Mouse (Mus musculus) MEL (cell line): Measurements from ENCODE around the gene Tceal7. TPM values are rescaled to one million over a fixed set of nuclear protein-coding genes. Genes with fewer than 3 reads are reported as not detected.
A peak's percentile ranks its signal among the peaks of the same experiment; 100 is the strongest.

ENCODE experiments used
- DNase-seq: peaks from one replicate; pipeline ENCODE4 v3.0.0; 2011; ENCODE audit warnings: low read depth, low spot score
- H3K27ac ChIP-seq: 2 replicates; pipeline ENCODE4 v1.5.1; 2012; ENCODE audit warnings: low read depth, mild to moderate bottlenecking, control low read depth, low read length, moderate library complexity; ENCODE audit not compliant: control insufficient read depth
- H3K27me3 ChIP-seq, 2 experiments: fragments of 150-350 bp in 1 of 2; sonication (generic) in 1 of 2; 2 replicates each; pipeline ENCODE4 v1.6.1; 2012; ENCODE audit warnings: low read length in 2 of 2, mild to moderate bottlenecking in 2 of 2, improper control_type of control experiment in 1 of 2, moderate library complexity in 1 of 2; ENCODE audit not compliant: insufficient read depth in 2 of 2, control insufficient read depth in 1 of 2
- H3K36me3 ChIP-seq, 2 experiments: 2 replicates each; pipeline ENCODE4 v1.6.1; 2012 to 2014; ENCODE audit warnings: low read length in 2 of 2, improper control_type of control experiment in 1 of 2, inconsistent platforms in 1 of 2, mild to moderate bottlenecking in 1 of 2; ENCODE audit not compliant: insufficient read depth in 2 of 2, control insufficient read depth in 1 of 2
- H3K4me1 ChIP-seq, 2 experiments: fragments of 150-350 bp in 1 of 2; sonication (generic) in 1 of 2; 2 replicates each; pipeline ENCODE4 v1.6.1; 2012; ENCODE audit warnings: low read length in 2 of 2, improper control_type of control experiment in 1 of 2, mild to moderate bottlenecking in 1 of 2; ENCODE audit not compliant: insufficient read depth in 2 of 2, control insufficient read depth in 1 of 2
- H3K4me3 ChIP-seq, 2 experiments: fragments of 150-350 bp in 1 of 2; sonication (generic) in 1 of 2; 2 replicates each; pipeline ENCODE4 v1.5.1; 2012; ENCODE audit warnings: low read depth in 2 of 2, low read length in 2 of 2, mild to moderate bottlenecking in 2 of 2, moderate library complexity in 2 of 2, control low read depth in 1 of 2, improper control_type of control experiment in 1 of 2; ENCODE audit not compliant: control insufficient read depth in 1 of 2, insufficient read depth in 1 of 2
- H3K79me2 ChIP-seq: 2 replicates; pipeline ENCODE4 v1.6.1; 2012; ENCODE audit warnings: mild to moderate bottlenecking, low read length, moderate library complexity; ENCODE audit not compliant: control insufficient read depth, poor library complexity, insufficient read depth
- H3K9ac ChIP-seq: 2 replicates; pipeline ENCODE4 v1.6.1; 2012; ENCODE audit warnings: low read depth, mild to moderate bottlenecking, control low read depth, low read length, moderate library complexity; ENCODE audit not compliant: control insufficient read depth, poor library complexity, severe bottlenecking
- H3K9me3 ChIP-seq: fragments of 150-350 bp; sonication (generic); replicated peaks from 2 replicates; pipeline ENCODE4 v1.6.1; 2012; ENCODE audit warnings: mild to moderate bottlenecking, low read length, improper control_type of control experiment, moderate library complexity; ENCODE audit not compliant: insufficient read depth
- BHLHE40 ChIP-seq: IDR thresholded peaks from 2 replicates; pipeline ENCODE4 v1.6.1; 2012; ENCODE audit warnings: low read depth, mild to moderate bottlenecking, inconsistent platforms, low read length, improper control_type of control experiment, borderline replicate concordance
- CHD1 ChIP-seq: IDR thresholded peaks from 2 replicates; pipeline ENCODE4 v1.6.1; 2012; ENCODE audit warnings: low read depth, mild to moderate bottlenecking, inconsistent platforms, low read length, improper control_type of control experiment
- CHD2 ChIP-seq: IDR thresholded peaks from 2 replicates; pipeline ENCODE4 v1.6.1; 2011; ENCODE audit warnings: low read length, improper control_type of control experiment
- CTCF ChIP-seq, 3 experiments: IDR thresholded peaks in 2 of 3; conservative IDR thresholded peaks in 1 of 3; 2 replicates each; pipeline ENCODE4 v1.5.1; 2011 to 2012; ENCODE audit warnings: low read length in 3 of 3, low read depth in 2 of 3, mild to moderate bottlenecking in 2 of 3, improper control_type of control experiment in 1 of 3, inconsistent platforms in 1 of 3, mixed read lengths in 1 of 3, moderate library complexity in 1 of 3; ENCODE audit not compliant: control insufficient read depth in 1 of 3, insufficient read depth in 1 of 3, poor library complexity in 1 of 3, severe bottlenecking in 1 of 3
- E2F4 ChIP-seq: IDR thresholded peaks from 2 replicates; pipeline ENCODE4 v1.6.1; 2011; ENCODE audit warnings: low read depth, low read length, improper control_type of control experiment, borderline replicate concordance
- ETS1 ChIP-seq: IDR thresholded peaks from 2 replicates; pipeline ENCODE4 v1.6.1; 2012; ENCODE audit warnings: low read depth, mild to moderate bottlenecking, inconsistent platforms, low read length, improper control_type of control experiment, moderate library complexity
- GATA1 ChIP-seq: IDR thresholded peaks from 2 replicates; pipeline ENCODE4 v1.6.1; 2011; ENCODE audit warnings: low read depth, low read length, improper control_type of control experiment
- HCFC1 ChIP-seq: IDR thresholded peaks from 2 replicates; pipeline ENCODE4 v1.6.1; 2012; ENCODE audit warnings: low read depth, mild to moderate bottlenecking, inconsistent platforms, low read length, improper control_type of control experiment, moderate library complexity
- KAT2A ChIP-seq: conservative IDR thresholded peaks from 2 replicates; pipeline ENCODE4 v1.6.1; 2012; ENCODE audit warnings: low read depth, low read length, improper control_type of control experiment, inconsistent platforms
- MAFK ChIP-seq: IDR thresholded peaks from 2 replicates; pipeline ENCODE4 v1.6.1; 2011; ENCODE audit warnings: low read depth, mild to moderate bottlenecking, low read length, improper control_type of control experiment, borderline replicate concordance
- MAX ChIP-seq: IDR thresholded peaks from 2 replicates; pipeline ENCODE4 v1.6.1; 2011; ENCODE audit warnings: low read length, improper control_type of control experiment
- MAZ ChIP-seq: IDR thresholded peaks from 2 replicates; pipeline ENCODE4 v1.6.1; 2012; ENCODE audit warnings: low read depth, mild to moderate bottlenecking, inconsistent platforms, low read length, improper control_type of control experiment
- MEF2A ChIP-seq: IDR thresholded peaks from 2 replicates; pipeline ENCODE4 v1.6.1; 2014; ENCODE audit warnings: low read depth, mild to moderate bottlenecking, inconsistent platforms, low read length, improper control_type of control experiment; ENCODE audit not compliant: poor library complexity, insufficient replicate concordance, severe bottlenecking; ENCODE audit errors: extremely low read depth
- MXI1 ChIP-seq: IDR thresholded peaks from 2 replicates; pipeline ENCODE4 v1.6.1; 2011; ENCODE audit warnings: mild to moderate bottlenecking, low read depth, low read length, improper control_type of control experiment
- MYB ChIP-seq: IDR thresholded peaks from 2 replicates; pipeline ENCODE4 v1.6.1; 2011; ENCODE audit warnings: mild to moderate bottlenecking, low read depth, low read length, improper control_type of control experiment
- MYC ChIP-seq: IDR thresholded peaks from 2 replicates; pipeline ENCODE4 v1.6.1; 2011; ENCODE audit warnings: low read depth, mild to moderate bottlenecking, low read length, improper control_type of control experiment, moderate library complexity
- NELFE ChIP-seq: IDR thresholded peaks from 2 replicates; pipeline ENCODE4 v1.6.1; 2011; ENCODE audit warnings: low read depth, low read length, improper control_type of control experiment
- NRF1 ChIP-seq: IDR thresholded peaks from 2 replicates; pipeline ENCODE4 v1.6.1; 2014; ENCODE audit warnings: low read depth, mild to moderate bottlenecking, inconsistent platforms, low read length, improper control_type of control experiment, moderate library complexity; ENCODE audit not compliant: poor library complexity, insufficient read depth, severe bottlenecking
- POLR2A ChIP-seq, 2 experiments: IDR thresholded peaks; 2 replicates each; pipeline ENCODE4 v1.6.1; 2011 to 2012; ENCODE audit warnings: low read length in 2 of 2, mild to moderate bottlenecking in 2 of 2, control low read depth in 1 of 2, improper control_type of control experiment in 1 of 2, low read depth in 1 of 2, moderate library complexity in 1 of 2; ENCODE audit not compliant: control insufficient read depth in 1 of 2, insufficient read depth in 1 of 2, poor library complexity in 1 of 2
- POLR2AphosphoS2 ChIP-seq: IDR thresholded peaks from 2 replicates; pipeline ENCODE4 v1.6.1; 2011; ENCODE audit warnings: low read length, improper control_type of control experiment
- POLR2AphosphoS5 ChIP-seq: IDR thresholded peaks from 2 replicates; pipeline ENCODE4 v1.6.1; 2012; ENCODE audit warnings: low read depth, borderline replicate concordance, mild to moderate bottlenecking, inconsistent platforms, low read length, moderate library complexity, mixed read lengths
- RAD21 ChIP-seq: IDR thresholded peaks from 2 replicates; pipeline ENCODE4 v1.6.1; 2011; ENCODE audit warnings: mild to moderate bottlenecking, low read depth, low read length, improper control_type of control experiment
- RCOR1 ChIP-seq: IDR thresholded peaks from 2 replicates; pipeline ENCODE4 v1.6.1; 2012; ENCODE audit warnings: low read depth, mild to moderate bottlenecking, inconsistent platforms, low read length, improper control_type of control experiment
- SMC3 ChIP-seq: IDR thresholded peaks from 2 replicates; pipeline ENCODE4 v1.6.1; 2011; ENCODE audit warnings: low read depth, low read length, improper control_type of control experiment
- TBP ChIP-seq: IDR thresholded peaks from 2 replicates; pipeline ENCODE4 v1.8.0; 2011; ENCODE audit warnings: low read depth, low read length, improper control_type of control experiment
- TCF12 ChIP-seq: IDR thresholded peaks from 2 replicates; pipeline ENCODE4 v1.6.1; 2014; ENCODE audit warnings: low read depth, mild to moderate bottlenecking, inconsistent platforms, low read length, improper control_type of control experiment, moderate library complexity
- UBTF ChIP-seq: IDR thresholded peaks from 2 replicates; pipeline ENCODE4 v1.6.1; 2012; ENCODE audit warnings: low read depth, mild to moderate bottlenecking, inconsistent platforms, low read length, improper control_type of control experiment, moderate library complexity, borderline replicate concordance; ENCODE audit not compliant: insufficient read depth
- USF2 ChIP-seq, 2 experiments: IDR thresholded peaks; 2 replicates each; pipeline ENCODE4 v1.6.1; 2011 to 2012; ENCODE audit warnings: improper control_type of control experiment in 2 of 2, low read length in 2 of 2, borderline replicate concordance in 1 of 2, inconsistent platforms in 1 of 2, low read depth in 1 of 2, mild to moderate bottlenecking in 1 of 2; ENCODE audit not compliant: insufficient read depth in 1 of 2
- ZC3H11A ChIP-seq: IDR thresholded peaks from 2 replicates; pipeline ENCODE4 v1.6.1; 2012; ENCODE audit warnings: low read depth, mild to moderate bottlenecking, inconsistent platforms, low read length, improper control_type of control experiment
- ZKSCAN1 ChIP-seq: IDR thresholded peaks from 2 replicates; pipeline ENCODE4 v1.6.1; 2012; ENCODE audit warnings: low read depth, mild to moderate bottlenecking, inconsistent platforms, low read length, improper control_type of control experiment, moderate library complexity
- ZMIZ1 ChIP-seq: IDR thresholded peaks from 2 replicates; pipeline ENCODE4 v1.6.1; 2012; ENCODE audit warnings: low read depth, mild to moderate bottlenecking, inconsistent platforms, low read length, improper control_type of control experiment, moderate library complexity
- polyA plus RNA-seq, 2 experiments: library from polyadenylated mRNA; stranded (reverse) in 1 of 2; unstranded in 1 of 2; fragments of >175 nt in 1 of 2; fragments of >200 nt in 1 of 2; gene quantifications; 2 replicates each; pipeline versions ENCODE4 v1.2.1 to v1.2.4; 2012; ENCODE audit warnings: low replicate concordance in 2 of 2, low read depth in 1 of 2; ENCODE audit not compliant: insufficient read length in 2 of 2, insufficient read depth in 1 of 2, missing spikeins in 1 of 2
- total RNA-seq: library from RNA; depleted of rRNA; stranded (reverse); fragments of 300-350 nt; gene quantifications from 2 replicates; pipeline ENCODE4 v1.2.3, GENCODE M21; 2012

The Tceal7 gene
- total and polyA plus RNA-seq, 3 experiments: 1.0 TPM; not detected in 2

DNA sequence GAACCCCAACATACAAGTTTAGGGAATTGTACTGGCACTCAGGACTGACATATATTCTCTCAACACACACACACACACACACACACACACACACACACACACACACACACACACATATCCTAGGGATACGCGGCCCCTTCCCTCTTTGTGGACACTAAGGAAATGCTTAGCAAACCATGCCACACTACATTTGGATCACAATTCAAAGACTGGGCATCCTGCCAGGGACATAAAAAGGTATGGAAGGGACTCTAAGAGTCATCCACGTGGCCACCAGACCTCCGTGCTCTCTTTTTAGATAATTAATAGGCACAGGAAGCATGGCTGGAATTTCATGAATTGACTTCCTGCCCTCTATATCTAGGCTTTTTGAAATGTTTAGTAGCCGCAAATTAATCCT is 13.2 kb downstream of the Tceal7 start:
- no peak overlapping the region for H3K27ac ChIP-seq
- H3K9me3 ChIP-seq: no peaks in the 10 kb centered on the region
- H3K27me3 ChIP-seq: peaks cover 2 to 10% of the 10 kb centered on the region in 2 experiments; a peak in 3 of 4 replicates
- no peaks in the 10 kb centered on the region for H3K79me2 ChIP-seq
- no peaks in the 10 kb centered on the region for H3K36me3 ChIP-seq
- H3K4me1 ChIP-seq: no peaks in the 10 kb centered on the region
- TF ChIP-seq RCOR1 (no peak), ZKSCAN1 (no peak), MAX (no peak), CHD1 (no peak), SMC3 (no peak), POLR2AphosphoS2 (no peak), ETS1 (no peak), RAD21 (no peak), NRF1 (no peak), POLR2A (IDR thresholded peaks at IDR 0.05; ENCODE audit: control insufficient read depth in 1 of 2, insufficient read depth in 1 of 2, low read depth in 1 of 2, low read length in 2 of 2, poor library complexity in 1 of 2) (no peak), HCFC1 (no peak), CHD2 (no peak), E2F4 (no peak), MAFK (no peak), MAZ (no peak), MYB (no peak), CTCF (IDR thresholded peaks at IDR 0.05 in 2 of 3, conservative IDR thresholded peaks at IDR 0.05 in 1 of 3; ENCODE audit: control insufficient read depth in 1 of 3, insufficient read depth in 1 of 3, low read depth in 2 of 3, low read length in 3 of 3, poor library complexity in 1 of 3, severe bottlenecking in 1 of 3) (no peak), MEF2A (no peak)
- no peak overlapping the region for H3K9ac ChIP-seq
- no peak overlapping the region for H3K4me3 ChIP-seq
- no peak for DNase-seq

DNA sequence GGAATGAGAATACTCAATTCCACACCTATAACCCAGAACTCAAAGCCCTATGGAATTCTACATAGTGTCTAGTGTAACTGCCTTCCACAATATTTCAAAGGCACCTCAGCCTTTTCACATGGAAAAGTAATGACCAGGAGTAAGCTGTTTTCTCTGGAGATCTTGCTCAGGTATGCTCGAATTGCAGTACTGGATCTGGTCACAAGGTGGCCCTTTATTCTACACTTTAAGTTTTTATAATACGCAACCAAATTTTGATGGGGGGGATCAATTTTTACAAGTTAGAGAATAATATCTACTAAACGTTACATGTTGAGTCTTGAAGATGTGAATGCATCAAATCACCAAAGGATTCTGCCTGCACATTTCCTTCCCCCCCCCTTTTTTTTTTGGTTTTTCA is 23.5 kb downstream of the Tceal7 start:
- no peak overlapping the region for H3K27ac ChIP-seq
- DNase-seq: peak; percentile 59
- H3K9me3 ChIP-seq: no peaks in the 10 kb centered on the region
- no peaks in the 10 kb centered on the region for H3K79me2 ChIP-seq
- peaks cover 0 to 2% of the 10 kb centered on the region in 2 experiments; a peak in 1 of 4 replicates for H3K36me3 ChIP-seq
- H3K27me3 ChIP-seq: peaks cover 0 to 2% of the 10 kb centered on the region in 2 experiments; a peak in 2 of 4 replicates
- no peak overlapping the region for H3K9ac ChIP-seq
- H3K4me3 ChIP-seq: no peak overlapping the region
- no peaks in the 10 kb centered on the region; a peak in 1 of 4 replicates for H3K4me1 ChIP-seq
- TF ChIP-seq POLR2AphosphoS2: no peak
- no peak for TF ChIP-seq BHLHE40
- TF ChIP-seq TCF12: no peak
- TF ChIP-seq ZC3H11A: peak; percentile 65; the same call in 1 of the 2 replicates
- TF ChIP-seq GATA1: no peak
- TF ChIP-seq NELFE: no peak
- no peak for TF ChIP-seq NRF1
- TF ChIP-seq MAFK: no peak
- TF ChIP-seq TBP: 0 out of 2 replicates have a peak, but pooled peaks have one; percentile 14
- TF ChIP-seq MAZ: no peak
- TF ChIP-seq POLR2AphosphoS5: no peak
- TF ChIP-seq E2F4: no peak
- no peak for TF ChIP-seq USF2 (IDR thresholded peaks at IDR 0.05; ENCODE audit: borderline replicate concordance in 1 of 2, insufficient read depth in 1 of 2, low read depth in 1 of 2, low read length in 2 of 2)
- TF ChIP-seq ZKSCAN1: no peak
- TF ChIP-seq KAT2A: no peak
- no peak for TF ChIP-seq UBTF
- no peak for TF ChIP-seq ETS1
- TF ChIP-seq MXI1: no peak
- TF ChIP-seq MAX: no peak
- no peak for TF ChIP-seq MYC
- no peak for TF ChIP-seq RCOR1
- TF ChIP-seq ZMIZ1: no peak
